Mouse (Mus musculus): ENCODE measurements around the gene Itpkb.

- TF ChIP-seq ZNF384 (IDR thresholded peaks at IDR 0.05; ENCODE audit: low read depth, low read length): no peak
- TF ChIP-seq MAFK (IDR thresholded peaks at IDR 0.05; ENCODE audit: insufficient read depth, low read depth, low read length): no peak
- no peak for TF ChIP-seq CHD2 (IDR thresholded peaks at IDR 0.05; ENCODE audit: low read depth, low read length)
These were observed 27.6 kb downstream of the Itpkb start for GRCm38 (mm10) chr1:180357893-180358331.
